Comparison of ENCODE assay signal across 28 mouse cellular contexts in genomic region chr13:10799351-10799913, GRCm38 (mm10).
A peak's percentile ranks its signal among the peaks of the same experiment; 100 is the strongest.
DNase-seq lines count a peak whose midpoint lies in the region; ATAC-seq lines count a peak whose summit lies in the region.
"Had no signal": no experiment of that assay in that cellular context is flagged by ENCODE, and none has a peak within 500 bp of the region (broad histone marks: within the 10 kb centered on the region; RNA-seq: fewer than 3 reads in every experiment).

No protein-coding gene starts in this region.

- 79% methylated on average over 3 of the region's 3 CpGs for WGBS in embryonic facial prominence, embryonic 11.5 days
- WGBS in embryonic facial prominence, embryonic 10.5 days, result 75% methylated on average over 3 of the region's 3 CpGs
- WGBS in hindbrain, embryonic 14.5 days, result 71% methylated on average over 3 of the region's 3 CpGs
- 71% methylated on average over 3 of the region's 3 CpGs for WGBS in hindbrain, embryonic 16.5 days
- 83% methylated on average over 3 of the region's 3 CpGs for WGBS in embryonic facial prominence, embryonic 14.5 days

- H3K9ac ChIP-seq in embryonic facial prominence, embryonic 11.5 days (replicated peaks; ENCODE audit: low read length), result no peak overlapping the region
- no peak overlapping the region for H3K9ac ChIP-seq in hindbrain, embryonic 14.5 days
- H3K9ac ChIP-seq in hindbrain, embryonic 16.5 days (ENCODE audit: low read depth, low read length), result no peak overlapping the region
- H3K9ac ChIP-seq in embryonic facial prominence, embryonic 14.5 days (ENCODE audit: low read depth, low read length), result no peak overlapping the region
- H3K9ac ChIP-seq: embryonic facial prominence, embryonic 13.5 days; forebrain, embryonic 13.5 days; heart, embryonic 12.5 days; heart, embryonic 15.5 days; hindbrain, embryonic 13.5 days had no signal

- H3K4me2 ChIP-seq in embryonic facial prominence, embryonic 11.5 days (ENCODE audit: low read depth, low read length), result no peak overlapping the region
- no peak overlapping the region for H3K4me2 ChIP-seq in hindbrain, embryonic 14.5 days (replicated peaks)
- no peak overlapping the region for H3K4me2 ChIP-seq in hindbrain, embryonic 16.5 days (ENCODE audit: low read length)
- H3K4me2 ChIP-seq in embryonic facial prominence, embryonic 14.5 days (ENCODE audit: low read depth, low read length), result no peak overlapping the region
- H3K4me2 ChIP-seq: embryonic facial prominence, embryonic 13.5 days; forebrain, embryonic 13.5 days; heart, embryonic 12.5 days; heart, embryonic 15.5 days; hindbrain, embryonic 13.5 days had no signal

- no peak for DNase-seq in embryonic facial prominence, embryonic 11.5 days (ENCODE audit: low spot score)
- DNase-seq in embryonic facial prominence, embryonic 10.5 days (ENCODE audit: low spot score), result no peak
- DNase-seq in hindbrain, embryonic 14.5 days (ENCODE audit: low spot score), result no peak
- DNase-seq in embryonic facial prominence, embryonic 14.5 days (ENCODE audit: low spot score), result peak; percentile 50
- DNase-seq in retina, postnatal 7 days (ENCODE audit: low read depth, low spot score), result peak; percentile 16
- no peak for DNase-seq in cerebellum, adult 9-11 months
- DNase-seq: adrenal gland, adult 2 months; adrenal gland, postnatal 14 days; B cell, adult 2 months; cerebellum, adult 11-12 months; cerebellum, adult 8-10 months; cerebellum, postnatal 14 days; gastrocnemius, postnatal 25 days; heart, adult 18-20 months; heart, postnatal 10 days; heart, postnatal 36 days; kidney, adult 2 months had no signal

- H3K27me3 ChIP-seq in embryonic facial prominence, embryonic 11.5 days (ENCODE audit: control insufficient read depth, insufficient read depth, low read length), result no peaks in the 10 kb centered on the region
- H3K27me3 ChIP-seq in embryonic facial prominence, embryonic 10.5 days (replicated peaks; ENCODE audit: low read depth, poor library complexity, severe bottlenecking), result no peaks in the 10 kb centered on the region
- no peaks in the 10 kb centered on the region for H3K27me3 ChIP-seq in hindbrain, embryonic 14.5 days (ENCODE audit: control insufficient read depth, insufficient read depth, low read length)
- H3K27me3 ChIP-seq in hindbrain, embryonic 16.5 days (replicated peaks; ENCODE audit: control insufficient read depth, insufficient read depth, low read length), result no peaks in the 10 kb centered on the region
- H3K27me3 ChIP-seq in embryonic facial prominence, embryonic 14.5 days (replicated peaks; ENCODE audit: control insufficient read depth, insufficient read depth, low read length), result no peaks in the 10 kb centered on the region
- H3K27me3 ChIP-seq: CH12.LX; embryonic facial prominence, embryonic 13.5 days; forebrain, embryonic 13.5 days; heart, embryonic 12.5 days; heart, embryonic 15.5 days; hindbrain, embryonic 13.5 days had no signal

- H3K36me3 ChIP-seq in embryonic facial prominence, embryonic 11.5 days (replicated peaks; ENCODE audit: control insufficient read depth, insufficient read depth, low read depth, low read length), result no peaks in the 10 kb centered on the region
- no peaks in the 10 kb centered on the region for H3K36me3 ChIP-seq in embryonic facial prominence, embryonic 10.5 days (replicated peaks)
- no peaks in the 10 kb centered on the region for H3K36me3 ChIP-seq in hindbrain, embryonic 14.5 days (replicated peaks; ENCODE audit: control insufficient read depth, insufficient read depth)
- no peaks in the 10 kb centered on the region for H3K36me3 ChIP-seq in hindbrain, embryonic 16.5 days (ENCODE audit: control insufficient read depth, insufficient read depth, low read length)
- no peaks in the 10 kb centered on the region for H3K36me3 ChIP-seq in embryonic facial prominence, embryonic 14.5 days (ENCODE audit: control insufficient read depth, insufficient read depth, low read length)
- H3K36me3 ChIP-seq: embryonic facial prominence, embryonic 13.5 days; G1E; heart, embryonic 12.5 days; heart, embryonic 15.5 days; hindbrain, embryonic 10.5 days; hindbrain, embryonic 13.5 days had no signal

- peak; percentile 52; the same call in 1 of the 2 replicates for ATAC-seq in embryonic facial prominence, embryonic 11.5 days (replicated peaks; ENCODE audit: insufficient number of reproducible peaks, low FRiP score, low TSS enrichment, low read depth)
- ATAC-seq in hindbrain, embryonic 14.5 days (ENCODE audit: low FRiP score), result peak; percentile 27; the same call in 1 of the 2 replicates
- ATAC-seq in hindbrain, embryonic 16.5 days, result no peak
- peak; percentile 92; the same call in 1 of the 2 replicates for ATAC-seq in embryonic facial prominence, embryonic 14.5 days (ENCODE audit: low read depth)
- no peak for ATAC-seq in erythroid progenitor cell, adult 5-6 weeks (replicated peaks; ENCODE audit: low FRiP score, poor library complexity, severe bottlenecking)
- ATAC-seq: forebrain, embryonic 13.5 days; intestine, postnatal 0 days had no signal

- H3K4me3 ChIP-seq in embryonic facial prominence, embryonic 11.5 days (ENCODE audit: low read depth, low read length), result no peak overlapping the region
- H3K4me3 ChIP-seq in embryonic facial prominence, embryonic 10.5 days, result no peak overlapping the region
- H3K4me3 ChIP-seq in hindbrain, embryonic 14.5 days (replicated peaks; ENCODE audit: low read length), result no peak overlapping the region
- H3K4me3 ChIP-seq in hindbrain, embryonic 16.5 days (ENCODE audit: low read length), result no peak overlapping the region
- no peak overlapping the region for H3K4me3 ChIP-seq in embryonic facial prominence, embryonic 14.5 days (ENCODE audit: low read depth, low read length)
- H3K4me3 ChIP-seq: embryonic facial prominence, embryonic 13.5 days; forebrain, embryonic 13.5 days; heart, embryonic 12.5 days; heart, embryonic 15.5 days; hindbrain, embryonic 10.5 days; hindbrain, embryonic 13.5 days had no signal

- H3K27ac ChIP-seq in embryonic facial prominence, embryonic 11.5 days (replicated peaks; ENCODE audit: low read depth, low read length), result no peak overlapping the region
- H3K27ac ChIP-seq in embryonic facial prominence, embryonic 10.5 days (replicated peaks), result no peak overlapping the region
- H3K27ac ChIP-seq in hindbrain, embryonic 14.5 days, result no peak overlapping the region
- H3K27ac ChIP-seq in hindbrain, embryonic 16.5 days (ENCODE audit: low read depth, low read length), result no peak overlapping the region
- no peak overlapping the region for H3K27ac ChIP-seq in embryonic facial prominence, embryonic 14.5 days (replicated peaks; ENCODE audit: low read depth, low read length)
- H3K27ac ChIP-seq: embryonic facial prominence, embryonic 13.5 days; forebrain, embryonic 13.5 days; heart, embryonic 15.5 days; hindbrain, embryonic 10.5 days; hindbrain, embryonic 13.5 days had no signal

- H3K9me3 ChIP-seq in embryonic facial prominence, embryonic 11.5 days (replicated peaks; ENCODE audit: control insufficient read depth, low read length), result no peaks in the 10 kb centered on the region
- no peaks in the 10 kb centered on the region for H3K9me3 ChIP-seq in embryonic facial prominence, embryonic 10.5 days
- no peaks in the 10 kb centered on the region for H3K9me3 ChIP-seq in hindbrain, embryonic 14.5 days (ENCODE audit: control insufficient read depth, low read length)
- no peaks in the 10 kb centered on the region for H3K9me3 ChIP-seq in hindbrain, embryonic 16.5 days (ENCODE audit: control insufficient read depth, low read length)
- H3K9me3 ChIP-seq in embryonic facial prominence, embryonic 14.5 days (ENCODE audit: control insufficient read depth, low read length), result no peaks in the 10 kb centered on the region
- H3K9me3 ChIP-seq: embryonic facial prominence, embryonic 13.5 days; forebrain, embryonic 13.5 days; G1E; heart, embryonic 12.5 days; heart, embryonic 15.5 days; hindbrain, embryonic 10.5 days; hindbrain, embryonic 13.5 days had no signal

- no peaks in the 10 kb centered on the region for H3K4me1 ChIP-seq in embryonic facial prominence, embryonic 11.5 days (ENCODE audit: control insufficient read depth, insufficient read depth, low read length)
- no peaks in the 10 kb centered on the region for H3K4me1 ChIP-seq in embryonic facial prominence, embryonic 10.5 days
- H3K4me1 ChIP-seq in hindbrain, embryonic 14.5 days (replicated peaks; ENCODE audit: control insufficient read depth, insufficient read depth, low read length), result no peaks in the 10 kb centered on the region
- no peaks in the 10 kb centered on the region for H3K4me1 ChIP-seq in hindbrain, embryonic 16.5 days (ENCODE audit: control insufficient read depth, insufficient read depth, low read depth, low read length)
- no peaks in the 10 kb centered on the region for H3K4me1 ChIP-seq in embryonic facial prominence, embryonic 14.5 days (ENCODE audit: control insufficient read depth, insufficient read depth, low read length)
- H3K4me1 ChIP-seq: embryonic facial prominence, embryonic 13.5 days; forebrain, embryonic 13.5 days; heart, embryonic 12.5 days; heart, embryonic 15.5 days; hindbrain, embryonic 10.5 days; hindbrain, embryonic 13.5 days had no signal

Comparison
In these comparisons a context has a peak if more than half of its experiments do, and no peak if none do; other contexts are left out.
1. ATAC-seq: peak in embryonic facial prominence, embryonic 11.5 days (single experiment), hindbrain, embryonic 14.5 days (single experiment) and embryonic facial prominence, embryonic 14.5 days (single experiment); none in hindbrain, embryonic 16.5 days (single experiment) and erythroid progenitor cell, adult 5-6 weeks (single experiment).
2. DNase-seq: peak in embryonic facial prominence, embryonic 14.5 days (single experiment) and retina, postnatal 7 days (single experiment); none in embryonic facial prominence, embryonic 11.5 days (single experiment), embryonic facial prominence, embryonic 10.5 days (single experiment), hindbrain, embryonic 14.5 days (single experiment) and cerebellum, adult 9-11 months (single experiment).